Mouse (Mus musculus) induced T-regulatory cell, adult 2 months (primary cell): ENCODE measurements at regions not wholly inside any gene's neighbourhood (a gene's known extent, or its start where the extent isn't known, plus 50 kb on each side); places are given as distances from the start of the nearest gene placed in this dataset.
"Not testable (repeated sequence)": the region's sequence is repeated elsewhere in the genome, so short reads cannot be mapped to it uniquely, and the experiment has no call there.

Source experiments
- DNase-seq: peaks from one replicate; pipeline ENCODE4 v3.0.0-alpha.2; 2012; ENCODE audit warnings: low read depth

DNA sequence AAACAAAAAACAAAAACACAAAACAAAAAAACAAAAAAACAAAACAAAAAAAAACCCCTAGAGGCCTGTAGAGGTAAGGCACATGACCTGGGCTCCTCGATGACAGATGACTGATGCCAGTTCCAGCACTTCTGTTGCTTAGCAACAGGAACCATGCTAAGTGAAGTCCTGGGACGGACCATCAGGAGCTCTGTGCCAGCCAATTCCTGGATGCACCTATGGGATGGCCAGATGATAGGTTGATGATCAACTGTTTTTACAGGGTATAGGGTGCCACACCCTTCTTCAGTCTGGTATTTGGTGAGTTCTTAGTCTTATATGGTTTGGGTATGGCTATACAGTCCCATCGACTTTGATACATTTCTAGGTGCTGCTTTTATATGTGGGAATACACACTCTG is 209.9 kb downstream of the Med10 start:
- DNase-seq, result no peak

DNA sequence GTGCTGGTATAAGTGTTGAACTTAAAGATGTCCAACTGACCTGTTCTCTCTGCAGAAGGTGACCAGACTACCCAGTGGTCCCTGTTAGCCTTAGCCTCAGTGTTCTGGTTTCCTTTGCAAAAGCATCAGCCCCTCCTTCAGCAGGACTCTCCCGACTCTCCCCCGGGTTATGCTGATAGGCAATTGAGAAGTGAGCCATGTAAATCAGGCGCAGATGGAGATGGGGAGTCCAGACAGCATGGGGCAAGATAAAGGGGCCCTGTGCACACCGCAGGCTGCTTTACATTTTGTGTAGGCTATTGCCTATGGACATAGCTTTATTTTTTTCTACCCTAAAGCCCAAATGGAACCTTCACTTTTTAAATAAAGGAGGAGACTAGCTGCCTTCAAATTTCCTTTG is 213.0 kb downstream of the Med10 start:
- DNase-seq, result no peak

DNA sequence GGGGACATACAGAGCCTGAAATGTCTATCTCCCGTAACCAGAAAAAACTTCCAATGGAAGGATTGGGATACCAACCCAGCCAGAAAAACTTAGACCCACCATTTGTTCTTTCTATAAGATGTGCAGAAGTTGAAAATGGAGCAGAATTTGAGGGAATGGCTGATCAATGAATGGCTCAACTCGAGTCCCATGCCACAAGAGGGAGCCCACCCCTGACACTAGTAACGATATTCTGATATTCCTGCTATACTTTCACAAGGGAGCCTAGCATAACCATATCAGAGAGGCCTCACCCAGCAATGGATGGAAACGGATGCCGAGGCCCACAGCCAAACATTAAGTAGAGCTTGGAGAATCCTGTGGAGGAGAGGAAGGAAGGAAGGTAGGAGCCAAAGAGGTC is 215.3 kb downstream of the Med10 start:
- DNase-seq, result no peak

DNA sequence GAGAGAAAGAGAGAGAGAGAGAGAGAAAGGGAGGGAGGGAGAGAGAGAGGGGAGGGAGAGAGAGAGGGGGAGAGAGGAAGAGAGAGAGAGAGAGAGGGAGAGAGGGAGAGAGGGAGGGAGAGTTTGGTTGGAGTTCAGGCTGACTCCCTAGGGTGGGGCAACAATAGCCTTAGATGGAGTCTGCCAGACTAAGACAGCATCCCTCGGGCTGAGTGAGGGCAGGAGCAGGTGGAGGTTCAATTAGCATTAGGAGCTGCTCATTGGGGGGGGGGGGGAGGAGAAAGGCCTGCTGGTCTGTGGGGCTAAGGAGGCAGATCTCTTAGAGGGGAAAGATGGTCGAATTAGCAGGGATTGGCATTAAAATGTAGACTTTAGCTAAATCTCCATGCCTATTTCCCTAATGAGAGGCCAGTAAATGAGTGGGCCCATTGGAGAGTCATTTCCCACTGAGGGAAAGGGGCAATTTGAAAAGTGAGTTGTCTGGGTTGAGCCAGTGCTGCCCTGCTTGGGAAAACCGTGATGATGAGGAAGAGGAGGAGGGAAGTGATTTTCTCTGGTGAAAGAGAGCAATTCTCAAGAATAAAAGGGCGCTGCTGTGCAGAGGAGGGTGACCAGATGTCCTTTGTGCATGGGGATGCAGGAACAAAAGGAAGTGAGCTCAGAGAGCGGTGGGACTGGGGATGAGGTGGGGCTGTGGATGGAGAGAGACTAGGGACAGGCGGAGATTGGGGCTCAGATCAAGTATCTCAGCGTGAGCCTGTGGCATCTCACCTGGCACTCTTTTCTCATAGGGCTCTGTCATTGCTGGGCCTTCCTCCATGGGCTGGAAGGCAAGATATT is 218.0 kb downstream of the Med10 start:
- no peak for DNase-seq

DNA sequence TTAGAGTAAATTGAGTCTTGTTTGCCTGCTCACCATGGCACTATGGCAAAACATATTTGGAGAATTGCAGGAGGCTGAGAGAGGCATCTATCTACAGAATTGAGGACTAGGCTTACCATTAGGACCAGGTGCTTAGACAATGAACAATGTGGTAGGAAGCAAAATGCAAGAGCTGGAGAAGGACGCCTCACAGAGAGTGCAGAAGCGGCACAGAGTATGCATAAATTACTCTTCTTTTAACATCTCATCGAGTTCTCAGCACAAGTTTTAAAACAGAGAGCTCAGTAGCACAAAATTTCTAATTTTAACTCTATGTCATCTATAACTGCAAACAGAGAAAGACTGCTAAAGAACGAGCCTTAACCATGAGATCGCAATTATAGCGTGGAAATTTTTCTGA is 231.1 kb downstream of the Med10 start:
- DNase-seq, result no peak

DNA sequence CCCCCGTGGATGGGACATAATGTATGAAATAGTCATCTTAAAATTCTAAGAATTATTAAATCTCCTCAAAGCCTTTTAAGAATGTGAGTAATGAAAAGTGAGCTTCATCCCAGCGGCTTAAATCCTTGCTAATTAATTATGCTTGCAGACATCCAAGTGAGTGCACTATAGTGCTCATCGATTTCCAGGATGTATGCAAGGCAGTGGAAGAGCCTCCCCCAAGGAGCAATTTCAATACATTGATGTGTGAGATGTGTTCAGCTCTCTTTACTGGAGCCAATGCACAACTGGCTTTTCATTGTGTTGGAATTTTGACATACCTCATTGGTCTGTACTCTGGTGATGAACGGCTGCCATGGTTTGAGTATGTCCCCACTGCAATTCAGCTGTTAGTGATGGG is 231.6 kb downstream of the Med10 start:
- DNase-seq, result no peak

DNA sequence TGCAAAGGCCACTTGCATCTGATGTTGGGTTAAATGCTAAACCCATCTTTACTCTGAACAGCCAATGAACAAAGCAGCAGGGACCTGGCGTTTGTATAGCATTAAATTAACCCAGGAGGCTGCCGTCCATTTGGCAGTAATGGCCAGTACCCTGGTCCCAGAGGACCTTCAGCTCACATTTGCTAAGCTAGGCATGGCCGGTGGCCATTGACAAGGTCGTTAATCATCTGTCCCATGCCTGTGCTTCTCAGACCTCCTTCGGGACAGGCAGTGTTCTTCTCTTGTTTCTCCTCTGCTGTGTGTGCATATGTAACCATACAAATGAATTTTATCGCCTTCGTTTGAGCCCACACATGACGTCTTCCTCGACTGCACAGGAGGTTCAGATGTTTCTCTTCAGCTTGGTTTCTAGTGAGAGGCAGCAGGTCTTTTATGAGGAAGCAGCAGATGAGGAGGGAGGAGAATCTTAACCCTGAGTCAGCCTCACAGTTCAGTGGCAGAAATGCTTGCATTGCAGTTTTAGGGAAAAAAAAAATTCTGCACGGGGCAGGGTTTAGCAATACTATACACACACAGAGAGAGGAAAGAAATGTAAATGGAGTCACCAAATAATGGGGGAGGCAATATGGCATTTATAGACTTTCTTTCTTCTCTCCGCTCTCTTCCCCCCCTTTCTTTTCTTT is 235.9 kb downstream of the Med10 start:
- no peak for DNase-seq

DNA sequence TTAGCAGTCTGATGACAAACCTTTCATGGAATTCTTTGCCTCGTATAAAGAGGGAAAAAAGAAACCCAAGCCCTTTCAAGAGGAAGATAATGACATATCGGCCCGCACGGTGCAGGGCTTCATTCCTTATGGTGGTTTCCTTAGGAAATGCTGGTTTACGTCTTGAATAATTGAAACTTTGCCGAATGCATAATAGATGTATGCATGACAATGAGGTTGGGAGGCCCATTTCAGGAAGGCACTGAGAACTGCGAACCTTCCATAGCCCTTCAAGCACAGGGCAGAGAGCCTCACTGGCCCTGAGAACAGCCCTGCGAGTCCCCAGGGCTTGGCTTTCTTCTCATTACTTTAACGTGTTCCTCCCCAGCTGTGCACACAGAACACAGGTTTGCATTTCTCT is 255.7 kb downstream of the Med10 start:
- DNase-seq, result no peak

DNA sequence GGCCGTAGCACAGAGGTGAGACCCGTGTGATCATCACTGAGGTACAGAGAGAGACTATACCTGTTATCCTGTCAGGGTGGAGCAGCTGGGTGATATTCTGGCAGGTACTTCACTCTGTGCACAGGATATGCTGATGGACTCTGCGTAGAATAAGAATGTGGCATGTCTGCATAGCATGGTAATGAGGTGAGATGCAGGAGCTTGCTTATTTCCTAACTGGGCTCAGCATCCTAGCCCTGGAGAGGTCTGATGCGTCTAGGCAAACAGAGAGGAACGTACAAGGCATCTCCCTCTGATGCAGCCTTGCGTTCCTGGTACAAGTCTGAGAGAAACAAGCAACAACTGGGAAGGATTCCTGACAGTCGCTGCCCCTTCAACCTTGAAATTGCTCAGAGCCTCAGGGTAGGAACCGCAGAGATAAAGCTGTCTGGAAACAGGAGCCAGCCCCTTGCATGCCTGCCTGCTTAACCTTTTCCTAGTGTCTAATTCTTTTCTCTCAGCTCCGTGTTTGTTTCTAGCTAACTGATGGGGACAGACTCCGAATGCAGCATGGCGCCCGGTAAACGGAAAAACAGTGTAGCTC is 259.3 kb downstream of the Med10 start:
- no peak for DNase-seq

DNA sequence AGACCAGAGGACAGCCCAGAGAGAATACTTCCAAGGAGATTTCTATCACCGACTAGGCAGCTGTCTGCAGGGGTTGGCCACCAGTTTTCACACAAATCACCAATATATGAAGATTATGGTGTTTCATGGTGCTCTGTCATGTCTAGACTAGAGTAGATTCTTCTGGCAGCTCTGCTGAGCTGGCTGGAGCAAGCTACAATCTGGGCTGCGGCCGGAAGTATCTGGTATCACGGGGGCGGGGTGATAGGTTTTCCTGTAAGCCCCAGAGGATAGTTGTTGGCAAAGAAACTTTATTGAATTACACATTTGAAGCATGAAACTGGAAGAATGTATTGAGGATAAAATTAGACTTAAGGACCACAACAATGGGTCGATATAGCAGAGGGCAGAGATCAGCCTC is 271.5 kb downstream of the Med10 start:
- DNase-seq, result no peak

DNA sequence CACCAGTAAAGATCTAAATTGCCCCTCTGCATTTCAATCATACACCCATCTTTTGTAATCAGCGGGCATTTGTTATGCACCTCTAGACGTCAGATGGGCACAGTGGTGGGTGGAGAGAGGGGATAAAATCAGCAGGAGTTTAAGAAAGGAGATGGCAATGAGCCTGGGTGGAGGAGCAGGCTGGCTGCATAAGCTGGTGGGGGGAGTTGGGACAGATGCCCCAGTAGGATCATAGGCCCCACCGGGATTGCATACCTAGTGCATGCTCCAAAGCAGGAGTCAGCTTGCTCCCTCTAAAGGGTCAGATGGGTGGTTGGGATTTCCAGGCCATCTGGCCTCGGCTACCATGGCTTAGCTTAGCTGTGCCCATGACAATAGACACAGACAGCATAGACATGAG is 273.2 kb downstream of the Med10 start:
- no peak for DNase-seq

DNA sequence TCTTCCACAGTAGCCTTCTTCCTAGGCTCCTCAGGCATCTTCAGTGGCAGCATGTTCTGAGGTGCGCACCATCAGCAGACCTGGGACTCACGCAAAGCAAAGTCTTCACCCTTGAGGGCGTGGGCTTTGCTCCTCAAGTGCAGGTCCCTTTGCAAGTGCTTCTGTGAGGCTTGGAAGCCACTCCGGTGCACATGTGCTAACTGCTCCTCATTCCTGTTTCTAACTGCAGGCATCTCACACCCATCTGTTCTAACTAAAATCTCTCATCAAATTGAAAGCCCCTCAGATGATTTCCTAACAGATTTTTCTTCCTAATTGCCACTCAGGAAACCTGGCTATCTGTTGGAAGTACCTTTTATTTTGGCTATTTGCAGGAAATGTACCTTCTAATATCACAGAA is 278.9 kb downstream of the Med10 start:
- no peak for DNase-seq

DNA sequence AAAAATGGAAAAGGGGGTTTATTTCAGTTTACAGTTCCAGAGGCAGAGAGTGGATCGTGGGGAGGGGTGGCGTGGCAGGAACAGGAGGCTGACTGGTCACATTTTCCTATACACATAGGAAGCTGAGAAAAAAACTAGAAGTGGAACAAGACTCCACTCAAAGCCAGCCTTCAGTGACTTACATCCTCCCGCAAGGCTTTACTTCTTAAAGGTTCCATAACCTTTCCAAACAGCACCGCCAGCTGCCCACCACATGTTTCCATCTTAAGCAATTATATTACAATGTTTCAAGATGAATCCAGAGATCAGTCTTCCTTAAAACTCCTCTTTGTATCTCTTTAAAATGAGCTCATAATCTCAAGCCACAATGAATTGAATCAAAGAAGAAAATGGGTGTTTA is 290.7 kb downstream of the Med10 start:
- DNase-seq, result no peak

DNA sequence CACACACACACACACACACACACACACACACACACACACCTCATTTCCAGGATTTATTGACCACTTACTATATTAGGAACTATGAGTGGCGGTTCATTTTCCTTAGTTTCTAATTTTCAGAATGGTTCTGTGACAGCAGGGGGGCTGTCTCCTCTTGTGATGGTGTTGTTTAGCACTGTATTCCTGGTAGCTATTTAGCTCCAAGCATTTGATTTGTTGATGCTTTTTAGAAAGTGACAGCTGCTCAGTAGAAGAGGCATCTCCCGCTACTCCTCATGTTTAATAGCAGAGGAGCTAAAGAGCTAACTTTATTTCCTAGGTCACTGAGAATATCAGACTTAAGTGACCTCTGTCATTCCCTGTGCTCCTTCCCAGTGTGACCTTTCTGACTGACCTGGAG is 291.8 kb downstream of the Med10 start:
- DNase-seq, result no peak

DNA sequence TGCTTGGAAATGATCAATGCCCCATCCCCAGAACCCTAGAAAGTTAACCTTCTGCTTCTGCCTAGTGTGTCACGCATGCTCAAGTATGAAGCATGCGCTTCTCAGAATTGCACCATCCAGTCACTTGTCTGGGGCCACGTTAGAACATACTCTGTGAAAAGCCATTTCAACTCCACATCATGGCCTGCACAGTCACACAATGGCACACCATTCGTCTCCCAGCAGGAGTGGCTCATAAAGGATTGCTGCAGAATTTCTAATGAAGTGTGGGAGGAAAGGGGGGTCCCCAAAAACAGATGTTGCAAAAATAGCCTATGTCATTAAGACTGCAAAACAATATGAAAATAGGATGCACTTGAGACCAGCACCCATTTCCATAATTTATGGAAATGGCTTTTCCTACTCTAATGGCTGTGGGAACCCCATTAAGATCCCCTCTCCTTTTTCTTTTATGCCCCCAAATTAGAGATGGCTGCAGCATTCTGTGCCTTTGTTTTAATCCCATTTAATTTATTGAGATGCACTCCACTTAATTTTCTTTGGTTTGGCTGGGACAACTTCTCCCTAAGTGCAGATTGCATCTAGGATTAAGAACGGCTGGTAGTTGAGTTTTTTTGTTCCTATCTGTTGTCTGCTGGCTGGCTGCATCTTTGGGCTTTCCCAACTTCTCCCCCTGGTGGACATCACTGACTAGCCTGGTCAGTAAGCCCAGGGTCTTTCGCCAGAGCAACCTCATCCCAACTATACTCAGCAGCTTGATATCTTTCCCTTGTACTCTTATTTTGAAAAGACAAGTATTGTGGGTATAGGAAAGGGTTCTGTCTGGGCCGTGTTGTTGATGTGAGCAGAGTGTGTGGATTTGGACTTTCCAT is 294.5 kb downstream of the Med10 start:
- no peak for DNase-seq

DNA sequence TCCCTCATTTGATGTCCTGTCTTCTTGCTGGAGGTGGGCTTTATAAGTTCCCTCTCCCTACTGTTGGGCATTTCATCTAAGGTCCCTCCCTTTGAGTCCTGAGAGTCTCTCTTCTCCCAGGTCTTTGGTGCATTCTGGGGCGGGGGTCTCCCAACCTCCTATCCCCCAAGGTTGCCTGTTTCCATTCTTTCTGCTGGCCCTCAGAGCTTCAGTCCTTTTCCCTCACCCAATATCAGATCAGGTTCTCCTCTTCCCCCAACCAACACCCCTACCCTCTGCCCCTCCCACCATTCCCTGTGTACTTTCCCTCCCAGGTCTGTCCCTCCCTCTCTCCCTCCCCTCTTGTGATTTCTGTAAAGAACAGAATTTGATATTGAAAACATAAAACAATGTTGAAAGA is 297.9 kb downstream of the Med10 start:
- DNase-seq, result not testable (repeated sequence)

DNA sequence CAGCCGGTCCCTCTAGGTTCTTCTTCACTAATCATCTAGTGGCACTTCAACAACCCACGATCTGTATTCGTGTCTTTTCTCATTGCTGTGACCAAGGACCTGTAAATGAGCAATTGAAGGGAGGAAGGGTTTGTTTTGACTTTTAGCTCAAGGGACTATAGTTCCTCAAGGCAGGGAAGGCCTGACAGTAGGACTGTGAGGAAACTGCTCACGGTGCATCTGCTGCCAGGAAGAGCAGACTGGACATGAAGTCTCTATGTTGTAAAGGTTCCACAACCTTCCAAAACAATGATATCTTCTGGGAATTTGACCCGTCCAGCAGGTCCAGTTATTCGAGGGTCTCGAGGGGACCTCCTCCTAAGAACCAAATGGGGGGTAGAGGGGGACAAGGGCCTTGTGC is 300.8 kb downstream of the Med10 start:
- no peak for DNase-seq

DNA sequence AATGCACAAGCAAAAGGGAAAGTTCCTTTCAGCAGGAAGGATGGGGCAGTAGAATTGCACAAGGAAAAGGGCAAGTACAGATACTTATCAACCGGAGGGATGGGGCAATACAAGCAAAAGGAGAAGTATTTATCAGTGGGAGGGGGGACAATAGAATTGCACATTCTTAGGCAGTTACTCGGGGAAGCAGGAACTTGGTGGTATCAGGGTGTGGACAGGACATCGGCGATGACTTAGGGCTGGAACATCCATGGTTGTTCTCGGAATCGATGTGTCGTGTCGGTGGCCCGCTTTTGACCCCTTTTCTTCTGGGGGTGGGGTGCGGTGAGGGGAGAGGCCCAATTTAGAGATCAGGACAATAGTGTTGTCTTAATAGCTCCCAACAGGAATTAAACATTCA is 301.3 kb downstream of the Med10 start:
- not testable (repeated sequence) for DNase-seq

DNA sequence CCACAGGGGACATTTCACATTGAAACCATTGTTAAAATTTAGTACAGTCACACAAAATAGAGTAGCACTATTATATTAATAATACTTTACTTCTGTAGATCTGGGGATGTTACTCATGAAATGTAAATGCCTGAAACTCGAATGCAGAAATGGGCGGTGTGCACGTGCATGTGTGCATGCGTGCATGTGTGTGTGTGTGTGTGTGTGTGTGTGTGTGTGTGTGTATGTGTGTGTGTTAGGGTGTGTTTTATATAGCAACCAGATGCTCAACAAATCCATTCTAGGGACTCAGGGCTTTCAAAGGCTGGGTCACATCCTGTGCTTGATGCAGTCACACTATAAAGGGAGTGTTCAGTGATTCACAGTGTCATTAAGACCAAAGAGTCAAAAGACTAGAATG is 301.7 kb downstream of the Med10 start:
- no peak for DNase-seq

DNA sequence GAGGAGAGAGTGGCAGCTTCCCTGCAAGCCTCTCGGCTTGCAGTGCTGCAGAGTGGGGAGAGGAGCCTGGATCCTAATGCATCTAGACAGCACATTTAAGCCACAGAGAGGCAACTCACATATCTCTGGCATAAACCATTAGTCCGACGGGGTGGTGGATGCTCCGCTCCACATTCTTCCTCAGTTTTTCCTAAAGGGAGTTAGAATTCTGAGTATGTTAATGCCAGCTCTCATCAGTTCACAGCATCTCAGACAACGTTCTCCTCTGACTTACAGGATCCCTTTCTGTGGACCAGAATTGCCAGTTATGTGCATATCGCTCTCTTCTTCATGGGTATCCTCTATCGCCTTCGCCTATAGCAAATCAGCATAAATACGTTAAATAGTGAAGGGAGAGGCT is 313.4 kb downstream of the Med10 start:
- DNase-seq, result no peak

DNA sequence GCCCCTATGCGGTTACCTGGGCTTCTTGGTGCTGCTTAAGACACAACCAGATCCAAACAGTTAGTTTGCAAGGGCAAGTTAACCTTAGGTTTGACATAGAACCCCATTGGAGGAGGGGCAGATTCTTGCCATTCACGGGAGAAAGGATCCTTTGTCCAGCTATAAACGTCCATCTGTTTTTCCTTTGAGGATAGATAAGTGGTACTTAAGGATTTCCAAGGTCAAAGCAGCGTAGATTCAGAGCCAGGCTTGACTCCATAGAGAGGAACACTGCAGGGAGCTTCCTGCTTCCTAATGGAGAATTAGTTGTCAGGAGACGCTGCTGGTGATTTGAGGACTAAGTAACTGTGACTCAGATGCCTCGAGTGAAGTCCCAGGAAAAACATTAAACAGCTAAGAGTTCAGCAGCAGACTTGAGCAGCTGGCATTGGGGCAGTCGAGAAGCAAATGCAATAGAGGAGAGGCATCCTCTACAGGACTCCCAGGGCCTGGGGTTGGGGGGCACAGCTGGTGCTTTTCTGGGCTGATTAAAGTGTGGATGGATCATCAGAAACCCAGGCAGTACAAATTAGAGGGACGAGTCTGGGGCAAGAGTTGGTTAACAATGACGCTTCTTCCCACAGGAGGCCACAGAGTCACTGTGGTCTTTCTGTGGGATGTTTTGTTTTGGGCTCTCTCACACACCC is 322.8 kb downstream of the Med10 start:
- no peak for DNase-seq

DNA sequence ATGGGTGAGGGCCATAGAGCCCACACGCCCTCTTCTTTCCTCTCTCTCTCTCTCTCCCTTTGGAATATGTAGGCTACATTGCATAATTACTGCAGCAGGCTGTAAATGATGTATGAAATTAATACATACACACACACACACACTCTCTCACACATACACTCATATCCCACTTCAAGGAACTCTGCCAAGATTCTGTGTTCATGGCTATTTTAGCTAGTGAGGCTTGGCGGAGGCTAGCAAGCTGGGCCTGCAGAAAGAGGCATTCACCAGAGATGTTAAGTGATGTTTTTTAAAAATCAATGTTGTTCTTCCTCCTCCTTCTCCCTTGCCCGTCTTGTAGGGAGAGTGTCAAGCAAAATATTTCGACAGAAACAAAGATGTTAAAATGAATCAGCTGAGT is 325.1 kb downstream of the Med10 start:
- DNase-seq, result no peak
